Mouse (Mus musculus): ENCODE data around the gene Gmeb1.

Gmeb1 gene

GRCm38 (mm10) chr4:132253622-132254021 lies 7.8 kb downstream of the Gmeb1 start:
- no peak for TF ChIP-seq GATA4 (IDR thresholded peaks at IDR 0.05; ENCODE audit: insufficient replicate concordance, low read length)

GRCm38 (mm10) chr4:132253128-132253527 lies 8.3 kb downstream of the Gmeb1 start:
- TF ChIP-seq GATA4 (IDR thresholded peaks at IDR 0.05; ENCODE audit: insufficient replicate concordance, low read length): no peak

- TF ChIP-seq GATA4 (IDR thresholded peaks at IDR 0.05; ENCODE audit: insufficient replicate concordance, low read length): no peak
Measured at GRCm38 (mm10) chr4:132251596-132251995, 9.8 kb downstream of the Gmeb1 start.

GRCm38 (mm10) chr4:132247451-132247997 lies 13.9 kb downstream of the Gmeb1 start:
- no peak for TF ChIP-seq GATA4 (IDR thresholded peaks at IDR 0.05; ENCODE audit: insufficient replicate concordance, low read length)

GRCm38 (mm10) chr4:132245643-132246042 lies 15.8 kb downstream of the Gmeb1 start:
- 0 out of 2 replicates have a peak, but pooled peaks have one; percentile 51 for TF ChIP-seq GATA4 (IDR thresholded peaks at IDR 0.05; ENCODE audit: insufficient replicate concordance, low read length)

GRCm38 (mm10) chr4:132241208-132241607 lies 20.2 kb downstream of the Gmeb1 start:
- TF ChIP-seq GATA4 (IDR thresholded peaks at IDR 0.05; ENCODE audit: insufficient replicate concordance, low read length): no peak

- TF ChIP-seq GATA4 (IDR thresholded peaks at IDR 0.05; ENCODE audit: insufficient replicate concordance, low read length): 0 out of 2 replicates have a peak, but pooled peaks have one; percentile 31
Measured at GRCm38 (mm10) chr4:132240367-132240766, 21.0 kb downstream of the Gmeb1 start.

GRCm38 (mm10) chr4:132238356-132238755 lies 23.0 kb downstream of the Gmeb1 start:
- TF ChIP-seq GATA4 (IDR thresholded peaks at IDR 0.05; ENCODE audit: insufficient replicate concordance, low read length): no peak

GRCm38 (mm10) chr4:132234710-132235109 lies 26.7 kb downstream of the Gmeb1 start:
- TF ChIP-seq GATA4 (IDR thresholded peaks at IDR 0.05; ENCODE audit: insufficient replicate concordance, low read length): no peak

GRCm38 (mm10) chr4:132230422-132230821 lies 31.0 kb downstream of the Gmeb1 start:
- TF ChIP-seq GATA4 (IDR thresholded peaks at IDR 0.05; ENCODE audit: insufficient replicate concordance, low read length): no peak

GRCm38 (mm10) chr4:132217781-132218180 lies 43.6 kb downstream of the Gmeb1 start:
- no peak for TF ChIP-seq GATA4 (IDR thresholded peaks at IDR 0.05; ENCODE audit: insufficient replicate concordance, low read length)

GRCm38 (mm10) chr4:132216602-132217001 lies 44.8 kb downstream of the Gmeb1 start:
- TF ChIP-seq GATA4 (IDR thresholded peaks at IDR 0.05; ENCODE audit: insufficient replicate concordance, low read length): no peak

- peak; percentile 47; the same call in 1 of the 2 replicates for TF ChIP-seq GATA4 (IDR thresholded peaks at IDR 0.05; ENCODE audit: insufficient replicate concordance, low read length)
Measured at GRCm38 (mm10) chr4:132214847-132215246, 46.6 kb downstream of the Gmeb1 start.

GRCm38 (mm10) chr4:132211953-132212734 lies 49.3 kb downstream of the Gmeb1 start, which contains the start of gene Ythdf2:
TSS of gene Ythdf2 (minus strand) at chr4:132212303.
- peak; percentile 22; the same call in 1 of the 2 replicates for TF ChIP-seq GATA4 (IDR thresholded peaks at IDR 0.05; ENCODE audit: insufficient replicate concordance, low read length)

- TF ChIP-seq GATA4 (IDR thresholded peaks at IDR 0.05; ENCODE audit: insufficient replicate concordance, low read length): no peak
Measured at GRCm38 (mm10) chr4:132211091-132211942, 50.1 kb downstream of the Gmeb1 start.
